Mouse (Mus musculus) liver, embryonic 14.5 days (tissue): ENCODE data around the gene Eef1g. TPM values are rescaled to one million over a fixed set of nuclear protein-coding genes. Genes with fewer than 3 reads are reported as not detected.

Experiments
- ATAC-seq: fragments of 200-750 bp; cut with Nextera tagmentation; 2 replicates; pipeline ENCODE4 v1.8.0; 2017; ENCODE audit warnings: moderate number of reproducible peaks, mild to moderate bottlenecking, moderate library complexity; ENCODE audit not compliant: insufficient read depth
- DNase-seq, 3 experiments: peaks; one replicate each; pipeline ENCODE4 v3.0.0-alpha.2; 2012 to 2013; ENCODE audit warnings: low read depth in 3 of 3, low spot score in 3 of 3
- H3K27ac ChIP-seq: fragments of 300-500 bp; sonication (generic); 2 replicates; pipeline ENCODE4 v1.5.1; 2014; ENCODE audit warnings: moderate library complexity, mild to moderate bottlenecking, control low read depth, inconsistent platforms
- H3K27me3 ChIP-seq: fragments of 300-500 bp; sonication (generic); 2 replicates; pipeline ENCODE4 v1.6.1; 2014; ENCODE audit warnings: mild to moderate bottlenecking, low read length, moderate library complexity; ENCODE audit not compliant: control insufficient read depth, insufficient read depth
- H3K36me3 ChIP-seq: fragments of 300-500 bp; sonication (generic); replicated peaks from 2 replicates; pipeline ENCODE4 v1.6.1; 2014; ENCODE audit warnings: low read depth; ENCODE audit not compliant: control insufficient read depth, insufficient read depth
- H3K4me1 ChIP-seq, 2 experiments: fragments of 200-500 bp in 1 of 2; fragments of 300-500 bp in 1 of 2; sonication (generic) in 1 of 2; replicated peaks; 2 replicates each; pipeline ENCODE4 v1.6.1; 2012 to 2014; ENCODE audit warnings: antibody characterized with exemption in 1 of 2, inconsistent platforms in 1 of 2, low read length in 1 of 2; ENCODE audit not compliant: control insufficient read depth in 2 of 2, insufficient read depth in 2 of 2
- H3K4me2 ChIP-seq: fragments of 300-500 bp; sonication (generic); 2 replicates; pipeline ENCODE4 v1.6.1; 2014; ENCODE audit warnings: low read depth, mild to moderate bottlenecking, control low read depth, moderate library complexity
- H3K4me3 ChIP-seq, 2 experiments: fragments of 200-500 bp in 1 of 2; fragments of 300-500 bp in 1 of 2; sonication (generic) in 1 of 2; 2 replicates each; pipeline ENCODE4 v1.5.1; 2012 to 2014; ENCODE audit warnings: low read depth in 2 of 2, low read length in 2 of 2, mild to moderate bottlenecking in 2 of 2, control low read depth in 1 of 2, inconsistent platforms in 1 of 2, moderate library complexity in 1 of 2; ENCODE audit not compliant: insufficient read depth in 1 of 2
- H3K9ac ChIP-seq: fragments of 300-500 bp; sonication (generic); replicated peaks from 2 replicates; pipeline ENCODE4 v1.6.1; 2014; ENCODE audit warnings: mild to moderate bottlenecking, control low read depth, moderate library complexity
- H3K9me3 ChIP-seq: fragments of 300-500 bp; sonication (generic); 2 replicates; pipeline ENCODE4 v1.6.1; 2016; ENCODE audit warnings: low read length, mixed read lengths; ENCODE audit not compliant: control insufficient read depth
- CTCF ChIP-seq: IDR thresholded peaks from 2 replicates; pipeline ENCODE4 v1.5.1; 2016; ENCODE audit warnings: antibody characterized with exemption, low read depth, control low read depth
- EP300 ChIP-seq: IDR thresholded peaks from 2 replicates; pipeline ENCODE4 v1.6.1; 2016; ENCODE audit warnings: antibody characterized with exemption, low read depth
- WGBS: fragments of 180-500 bp; shearing (Covaris S2); extraction: QIAGEN DNeasy Blood & Tissue Kit; methylation state at CpG from one replicate; pipeline ENCODE4 v1.1.7; 2014; ENCODE audit not compliant: insufficient replicate concordance; 5-methylcytosine and 5-hydroxymethylcytosine counted together
- polyA plus RNA-seq, 2 experiments: library from polyadenylated mRNA; depleted of rRNA in 1 of 2; stranded (reverse) in 1 of 2; unstranded in 1 of 2; fragments of >200 nt; fragmentation: Nextera tagmentation in 1 of 2; extraction: Ambion mirVana in 1 of 2; gene quantifications; 2 replicates each; pipeline versions ENCODE4 v1.2.1 to v1.2.3; 2012 to 2014

Gene Eef1g
- polyA plus RNA-seq, 2 experiments: 178 to 183 TPM

DNA sequence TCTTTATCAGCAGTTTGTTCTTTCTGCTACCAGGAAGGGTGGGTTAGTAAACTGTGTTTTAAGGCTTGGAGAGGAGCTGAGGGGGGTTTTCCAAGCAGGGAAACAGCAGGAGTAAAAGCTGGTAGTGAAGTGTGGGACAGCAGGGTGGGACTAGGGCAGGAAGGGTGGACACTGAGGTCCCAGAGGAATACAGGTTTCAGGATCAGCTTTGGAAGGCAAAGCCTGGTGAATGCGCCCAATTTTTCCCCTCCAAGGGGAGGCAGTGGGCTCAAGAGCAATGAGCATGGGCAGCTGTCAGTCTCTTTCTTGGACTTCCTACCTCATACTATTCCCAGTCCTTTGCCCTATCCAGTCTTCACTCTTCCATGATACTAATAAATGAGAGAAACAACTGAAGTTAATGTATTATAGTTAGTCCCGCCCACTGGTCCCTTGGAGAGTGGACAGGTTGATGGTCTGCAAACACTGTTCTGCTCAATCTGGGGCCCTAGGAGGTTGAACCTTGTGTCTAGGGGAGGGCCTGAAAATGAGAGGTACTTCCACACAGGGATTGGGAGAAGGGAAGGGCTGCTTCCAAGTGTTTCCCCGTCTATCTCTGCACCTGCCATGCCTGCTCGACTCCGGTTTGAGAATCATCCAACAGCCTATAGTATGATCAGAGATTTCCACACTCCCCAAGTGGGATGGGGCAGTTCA is 58.9 kb downstream of the Eef1g start:
- 64% methylated on average over 5 of the region's 5 CpGs for WGBS
- H3K27me3 ChIP-seq: no peaks in the 10 kb centered on the region
- ATAC-seq: peak; percentile 39; the same call in 1 of the 2 replicates
- H3K9me3 ChIP-seq: no peaks in the 10 kb centered on the region
- H3K27ac ChIP-seq: no peak overlapping the region
- H3K4me2 ChIP-seq: no peak overlapping the region
- no peak overlapping the region for H3K4me3 ChIP-seq
- H3K36me3 ChIP-seq: no peaks in the 10 kb centered on the region
- H3K4me1 ChIP-seq: peaks cover 0 to 6% of the 10 kb centered on the region in 2 experiments; a peak in 2 of 4 replicates
- no peak for TF ChIP-seq CTCF
- no peak for TF ChIP-seq EP300
- H3K9ac ChIP-seq: no peak overlapping the region
- DNase-seq: peak in 1 of 3 experiments; percentile 12

GRCm38 (mm10) chr19:9026634-9027033 is 59.8 kb downstream of the Eef1g start:
- no peaks in the 10 kb centered on the region for H3K9me3 ChIP-seq
- H3K27ac ChIP-seq: no peak overlapping the region
- H3K4me3 ChIP-seq: no peak overlapping the region
- no peaks in the 10 kb centered on the region for H3K36me3 ChIP-seq
- DNase-seq: no peak
- H3K4me2 ChIP-seq: no peak overlapping the region
- ATAC-seq: no peak
- H3K27me3 ChIP-seq: no peaks in the 10 kb centered on the region
- 73% methylated on average over 4 of the region's 4 CpGs for WGBS
- TF ChIP-seq CTCF (no peak), EP300 (no peak)
- H3K4me1 ChIP-seq: peaks cover 0 to 6% of the 10 kb centered on the region in 2 experiments; a peak in 2 of 4 replicates
- no peak overlapping the region for H3K9ac ChIP-seq

GRCm38 (mm10) chr19:9027795-9028194 is 61.0 kb downstream of the Eef1g start:
- no peaks in the 10 kb centered on the region for H3K9me3 ChIP-seq
- H3K4me2 ChIP-seq: no peak overlapping the region
- H3K27me3 ChIP-seq: no peaks in the 10 kb centered on the region
- WGBS: 24% methylated on average over 5 of the region's 5 CpGs
- no peak overlapping the region for H3K9ac ChIP-seq
- H3K36me3 ChIP-seq: no peaks in the 10 kb centered on the region
- ATAC-seq (no peak), DNase-seq (no peak)
- no peak overlapping the region for H3K27ac ChIP-seq
- H3K4me3 ChIP-seq: no peak overlapping the region
- H3K4me1 ChIP-seq: peaks cover 0 to 6% of the 10 kb centered on the region in 2 experiments; a peak in 2 of 4 replicates
- TF ChIP-seq EP300 (no peak), CTCF (no peak)

Other genes with a start within 250 kb of the Eef1g start
Only the 30 nearest of the 32 such genes appear.
- 0.65 and 0.78 TPM in 2 replicates for gene 1700092M07Rik, start 226.3 kb upstream of the Eef1g start, polyA plus RNA-seq (2012; rRNA removed)
- gene 1700092M07Rik, start 226.3 kb upstream of the Eef1g start, polyA plus RNA-seq (2014; fragmentation: Nextera tagmentation; extraction: Ambion mirVana): 0.34 and 0.63 TPM in 2 replicates
- gene Stx5a, start 225.6 kb upstream of the Eef1g start, polyA plus RNA-seq (2012; rRNA removed): 29.9 and 32.0 TPM in 2 replicates
- 36.7 and 36.9 TPM in 2 replicates for gene Stx5a, start 225.6 kb upstream of the Eef1g start, polyA plus RNA-seq (2014; fragmentation: Nextera tagmentation; extraction: Ambion mirVana)
- 66.2 and 90.9 TPM in 2 replicates for gene Nxf1, start 210.0 kb upstream of the Eef1g start, polyA plus RNA-seq (2012; rRNA removed)
- gene Nxf1, start 210.0 kb upstream of the Eef1g start, polyA plus RNA-seq (2014; fragmentation: Nextera tagmentation; extraction: Ambion mirVana): 77.4 and 84.9 TPM in 2 replicates
- gene Tmem223, start 196.0 kb upstream of the Eef1g start, polyA plus RNA-seq (2012; rRNA removed): 38.9 and 53.7 TPM in 2 replicates
- 61.8 and 69.6 TPM in 2 replicates for gene Tmem223, start 196.0 kb upstream of the Eef1g start, polyA plus RNA-seq (2014; fragmentation: Nextera tagmentation; extraction: Ambion mirVana)
- gene Tmem179b, start 192.6 kb upstream of the Eef1g start, polyA plus RNA-seq (2012; rRNA removed): 63.0 and 70.8 TPM in 2 replicates
- 108 and 117 TPM in 2 replicates for gene Tmem179b, start 192.6 kb upstream of the Eef1g start, polyA plus RNA-seq (2014; fragmentation: Nextera tagmentation; extraction: Ambion mirVana)
- gene Taf6l, start 180.6 kb upstream of the Eef1g start, polyA plus RNA-seq (2012; rRNA removed): 8.3 and 10.0 TPM in 2 replicates
- 7.9 and 8.1 TPM in 2 replicates for gene Taf6l, start 180.6 kb upstream of the Eef1g start, polyA plus RNA-seq (2014; fragmentation: Nextera tagmentation; extraction: Ambion mirVana)
- gene Polr2g, start 168.5 kb upstream of the Eef1g start, polyA plus RNA-seq (2012; rRNA removed): 46.6 and 55.1 TPM in 2 replicates
- gene Polr2g, start 168.5 kb upstream of the Eef1g start, polyA plus RNA-seq (2014; fragmentation: Nextera tagmentation; extraction: Ambion mirVana): 72.8 and 79.7 TPM in 2 replicates
- 0.90 and 0.98 TPM in 2 replicates for gene Zbtb3, start 164.5 kb upstream of the Eef1g start, polyA plus RNA-seq (2012; rRNA removed)
- 1.2 and 1.5 TPM in 2 replicates for gene Zbtb3, start 164.5 kb upstream of the Eef1g start, polyA plus RNA-seq (2014; fragmentation: Nextera tagmentation; extraction: Ambion mirVana)
- 11.4 and 16.9 TPM in 2 replicates for gene Ttc9c, start 147.7 kb upstream of the Eef1g start, polyA plus RNA-seq (2012; rRNA removed)
- gene Ttc9c, start 147.7 kb upstream of the Eef1g start, polyA plus RNA-seq (2014; fragmentation: Nextera tagmentation; extraction: Ambion mirVana): 17.1 and 18.0 TPM in 2 replicates
- 20.5 and 39.5 TPM in 2 replicates for gene Hnrnpul2, start 147.0 kb upstream of the Eef1g start, polyA plus RNA-seq (2012; rRNA removed)
- 2.8 TPM in 2 replicates for gene Hnrnpul2, start 147.0 kb upstream of the Eef1g start, polyA plus RNA-seq (2014; fragmentation: Nextera tagmentation; extraction: Ambion mirVana)
- gene AC129217.1, start 137.3 kb upstream of the Eef1g start, polyA plus RNA-seq (2012; rRNA removed): 1.3 TPM in 1 of 2 replicates, not detected in the other
- not detected in 2 replicates for gene AC129217.1, start 137.3 kb upstream of the Eef1g start, polyA plus RNA-seq (2014; fragmentation: Nextera tagmentation; extraction: Ambion mirVana)
- gene Bscl2, start 129.6 kb upstream of the Eef1g start, polyA plus RNA-seq (2012; rRNA removed): 19.7 and 26.5 TPM in 2 replicates
- gene Bscl2, start 129.6 kb upstream of the Eef1g start, polyA plus RNA-seq (2014; fragmentation: Nextera tagmentation; extraction: Ambion mirVana): 23.6 and 25.2 TPM in 2 replicates
- 0.04 and 0.22 TPM in 2 replicates for gene Gng3, start 127.8 kb upstream of the Eef1g start, polyA plus RNA-seq (2012; rRNA removed)
- gene Gng3, start 127.8 kb upstream of the Eef1g start, polyA plus RNA-seq (2014; fragmentation: Nextera tagmentation; extraction: Ambion mirVana): 0.14 TPM in 2 replicates
- gene Lrrn4cl, start 116.3 kb upstream of the Eef1g start, polyA plus RNA-seq (2012; rRNA removed): 0.10 and 0.12 TPM in 2 replicates
- not detected in 2 replicates for gene Lrrn4cl, start 116.3 kb upstream of the Eef1g start, polyA plus RNA-seq (2014; fragmentation: Nextera tagmentation; extraction: Ambion mirVana)
- 32.0 and 61.2 TPM in 2 replicates for gene Ubxn1, start 95.5 kb upstream of the Eef1g start, polyA plus RNA-seq (2012; rRNA removed)
- 87.3 and 92.4 TPM in 2 replicates for gene Ubxn1, start 95.5 kb upstream of the Eef1g start, polyA plus RNA-seq (2014; fragmentation: Nextera tagmentation; extraction: Ambion mirVana)
- 18.5 and 22.2 TPM in 2 replicates for gene Uqcc3, start 86.1 kb upstream of the Eef1g start, polyA plus RNA-seq (2012; rRNA removed)
- gene Uqcc3, start 86.1 kb upstream of the Eef1g start, polyA plus RNA-seq (2014; fragmentation: Nextera tagmentation; extraction: Ambion mirVana): 28.3 and 35.3 TPM in 2 replicates
- 3.1 and 3.7 TPM in 2 replicates for gene Lbhd1, start 83.3 kb upstream of the Eef1g start, polyA plus RNA-seq (2012; rRNA removed)
- 43.7 and 47.7 TPM in 2 replicates for gene Lbhd1, start 83.3 kb upstream of the Eef1g start, polyA plus RNA-seq (2014; fragmentation: Nextera tagmentation; extraction: Ambion mirVana)
- not detected in 2 replicates for gene Gm49403, start 83.1 kb upstream of the Eef1g start, polyA plus RNA-seq (2012; rRNA removed)
- not detected in 2 replicates for gene Gm49403, start 83.1 kb upstream of the Eef1g start, polyA plus RNA-seq (2014; fragmentation: Nextera tagmentation; extraction: Ambion mirVana)
- gene 1810009A15Rik, start 78.2 kb upstream of the Eef1g start, polyA plus RNA-seq (2012; rRNA removed): 36.7 and 52.7 TPM in 2 replicates
- gene 1810009A15Rik, start 78.2 kb upstream of the Eef1g start, polyA plus RNA-seq (2014; fragmentation: Nextera tagmentation; extraction: Ambion mirVana): 65.0 and 70.8 TPM in 2 replicates
- gene Gm49416, start 78.1 kb upstream of the Eef1g start, polyA plus RNA-seq (2012; rRNA removed): 0.13 TPM in 1 of 2 replicates, not detected in the other
- gene Gm49416, start 78.1 kb upstream of the Eef1g start, polyA plus RNA-seq (2014; fragmentation: Nextera tagmentation; extraction: Ambion mirVana): not detected in 2 replicates
- 12.2 and 14.4 TPM in 2 replicates for gene Ints5, start 74.0 kb upstream of the Eef1g start, polyA plus RNA-seq (2012; rRNA removed)
- 14.7 and 16.3 TPM in 2 replicates for gene Ints5, start 74.0 kb upstream of the Eef1g start, polyA plus RNA-seq (2014; fragmentation: Nextera tagmentation; extraction: Ambion mirVana)
- 48.7 and 52.2 TPM in 2 replicates for gene Ganab, start 69.0 kb upstream of the Eef1g start, polyA plus RNA-seq (2012; rRNA removed)
- gene Ganab, start 69.0 kb upstream of the Eef1g start, polyA plus RNA-seq (2014; fragmentation: Nextera tagmentation; extraction: Ambion mirVana): 33.7 and 37.0 TPM in 2 replicates
- 23.1 and 26.6 TPM in 2 replicates for gene B3gat3, start 46.7 kb upstream of the Eef1g start, polyA plus RNA-seq (2012; rRNA removed)
- 15.4 and 15.8 TPM in 2 replicates for gene B3gat3, start 46.7 kb upstream of the Eef1g start, polyA plus RNA-seq (2014; fragmentation: Nextera tagmentation; extraction: Ambion mirVana)
- 2.6 and 2.8 TPM in 2 replicates for gene Rom1, start 37.7 kb upstream of the Eef1g start, polyA plus RNA-seq (2012; rRNA removed)
- 1.4 and 1.8 TPM in 2 replicates for gene Rom1, start 37.7 kb upstream of the Eef1g start, polyA plus RNA-seq (2014; fragmentation: Nextera tagmentation; extraction: Ambion mirVana)
- 10.9 and 11.0 TPM in 2 replicates for gene Eml3, start 37.5 kb upstream of the Eef1g start, polyA plus RNA-seq (2012; rRNA removed)
- 5.6 and 7.8 TPM in 2 replicates for gene Eml3, start 37.5 kb upstream of the Eef1g start, polyA plus RNA-seq (2014; fragmentation: Nextera tagmentation; extraction: Ambion mirVana)
- gene Mta2, start 25.2 kb upstream of the Eef1g start, polyA plus RNA-seq (2012; rRNA removed): 18.9 and 23.0 TPM in 2 replicates
- gene Mta2, start 25.2 kb upstream of the Eef1g start, polyA plus RNA-seq (2014; fragmentation: Nextera tagmentation; extraction: Ambion mirVana): 18.5 and 22.8 TPM in 2 replicates
- 9.3 and 9.5 TPM in 2 replicates for gene Tut1, start 13.2 kb upstream of the Eef1g start, polyA plus RNA-seq (2012; rRNA removed)
- 10.0 and 11.5 TPM in 2 replicates for gene Tut1, start 13.2 kb upstream of the Eef1g start, polyA plus RNA-seq (2014; fragmentation: Nextera tagmentation; extraction: Ambion mirVana)
- 0.35 and 0.83 TPM in 2 replicates for gene Ahnak, start 22.2 kb downstream of the Eef1g start, polyA plus RNA-seq (2012; rRNA removed)
- gene Ahnak, start 22.2 kb downstream of the Eef1g start, polyA plus RNA-seq (2014; fragmentation: Nextera tagmentation; extraction: Ambion mirVana): 1.5 and 1.7 TPM in 2 replicates
- gene Scgb1a1, start 120.9 kb downstream of the Eef1g start, polyA plus RNA-seq (2012; rRNA removed): not detected in 2 replicates
- not detected in 2 replicates for gene Scgb1a1, start 120.9 kb downstream of the Eef1g start, polyA plus RNA-seq (2014; fragmentation: Nextera tagmentation; extraction: Ambion mirVana)
- gene Asrgl1, start 168.6 kb downstream of the Eef1g start, polyA plus RNA-seq (2012; rRNA removed): 1.3 and 3.5 TPM in 2 replicates
- 8.1 and 8.8 TPM in 2 replicates for gene Asrgl1, start 168.6 kb downstream of the Eef1g start, polyA plus RNA-seq (2014; fragmentation: Nextera tagmentation; extraction: Ambion mirVana)